Mouse (Mus musculus) CH12.LX (cell line): ENCODE results near the gene Tgfb2. TPM values are rescaled to one million over a fixed set of nuclear protein-coding genes. Genes with fewer than 3 reads are reported as not detected.

ENCODE experiments used
- DNase-seq: peaks from one replicate; pipeline ENCODE4 v3.0.0-alpha.2; 2013; ENCODE audit errors: extremely low read depth
- H3K27ac ChIP-seq: 2 replicates; pipeline ENCODE4 v1.5.1; 2012; ENCODE audit warnings: low read depth, mild to moderate bottlenecking, control low read depth, moderate library complexity; ENCODE audit not compliant: insufficient read depth
- H3K27me3 ChIP-seq: replicated peaks from 2 replicates; pipeline ENCODE3; 2012; ENCODE audit warnings: inconsistent platforms
- H3K36me3 ChIP-seq, 2 experiments: replicated peaks in 1 of 2; 2 replicates each; pipeline versions ENCODE3 to v1.6.1; 2012; ENCODE audit warnings: inconsistent platforms in 1 of 2, low read length in 1 of 2, mild to moderate bottlenecking in 1 of 2, mixed read lengths in 1 of 2, moderate library complexity in 1 of 2; ENCODE audit not compliant: control insufficient read depth in 1 of 2, insufficient read depth in 1 of 2
- H3K4me1 ChIP-seq, 2 experiments: 2 replicates each; pipeline ENCODE4 v1.6.1; 2012; ENCODE audit warnings: inconsistent platforms in 1 of 2, moderate library complexity in 1 of 2; ENCODE audit not compliant: insufficient read depth in 2 of 2, control insufficient read depth in 1 of 2
- H3K4me2 ChIP-seq: 2 replicates; pipeline ENCODE4 v1.6.1; 2012; ENCODE audit warnings: low read depth, mild to moderate bottlenecking, control low read depth; ENCODE audit not compliant: poor library complexity, insufficient read depth, severe bottlenecking
- H3K4me3 ChIP-seq, 3 experiments: fragments of 150-350 bp in 1 of 3; sonication (generic) in 1 of 3; replicated peaks in 1 of 3; 2 replicates each; pipeline versions ENCODE3 to v1.5.1; 2011 to 2012; ENCODE audit warnings: low read depth in 2 of 3, low read length in 2 of 3, mild to moderate bottlenecking in 2 of 3, moderate library complexity in 2 of 3, control low read depth in 1 of 3, improper control_type of control experiment in 1 of 3, inconsistent platforms in 1 of 3, mixed read lengths in 1 of 3; ENCODE audit not compliant: poor library complexity in 1 of 3
- H3K79me2 ChIP-seq: replicated peaks from 2 replicates; pipeline ENCODE4 v1.6.1; 2012; ENCODE audit warnings: mild to moderate bottlenecking, moderate library complexity; ENCODE audit not compliant: control insufficient read depth, poor library complexity, insufficient read depth, severe bottlenecking; ENCODE audit errors: extremely low read depth
- H3K9ac ChIP-seq: 2 replicates; pipeline ENCODE4 v1.6.1; 2012; ENCODE audit warnings: low read depth, mild to moderate bottlenecking, control low read depth, moderate library complexity; ENCODE audit not compliant: insufficient read depth
- H3K9me3 ChIP-seq: replicated peaks from 2 replicates; pipeline ENCODE3; 2012; ENCODE audit warnings: low read length, inconsistent platforms, mixed read lengths
- BHLHE40 ChIP-seq: IDR thresholded peaks from 2 replicates; pipeline ENCODE4 v1.6.1; 2011; ENCODE audit warnings: mild to moderate bottlenecking, low read depth, low read length, improper control_type of control experiment
- CHD2 ChIP-seq: IDR thresholded peaks from 2 replicates; pipeline ENCODE4 v1.6.1; 2011; ENCODE audit warnings: low read length, improper control_type of control experiment
- E2F4 ChIP-seq: IDR thresholded peaks from 2 replicates; pipeline ENCODE4 v1.6.1; 2011; ENCODE audit warnings: low read depth, low read length, improper control_type of control experiment; ENCODE audit not compliant: insufficient replicate concordance
- ELF1 ChIP-seq: IDR thresholded peaks from 2 replicates; pipeline ENCODE4 v1.6.1; 2014; ENCODE audit warnings: low read depth, mild to moderate bottlenecking, inconsistent platforms, low read length, improper control_type of control experiment
- EP300 ChIP-seq: IDR thresholded peaks from 2 replicates; pipeline ENCODE4 v1.6.1; 2011; ENCODE audit warnings: low read length, improper control_type of control experiment
- ETS1 ChIP-seq: conservative IDR thresholded peaks from 2 replicates; pipeline ENCODE4 v1.6.1; 2012; ENCODE audit warnings: low read depth, mild to moderate bottlenecking, inconsistent platforms, low read length, improper control_type of control experiment, moderate library complexity
- GABPA ChIP-seq: IDR thresholded peaks from 2 replicates; pipeline ENCODE4 v1.6.1; 2012; ENCODE audit warnings: low read depth, low read length, improper control_type of control experiment, inconsistent platforms; ENCODE audit not compliant: insufficient replicate concordance
- IRF4 ChIP-seq: IDR thresholded peaks from 2 replicates; pipeline ENCODE4 v1.6.1; 2014; ENCODE audit warnings: low read depth, mild to moderate bottlenecking, inconsistent platforms, low read length, improper control_type of control experiment
- JUND ChIP-seq: conservative IDR thresholded peaks from 2 replicates; pipeline ENCODE4 v1.6.1; 2011; ENCODE audit warnings: low read depth, low read length, improper control_type of control experiment
- KAT2A ChIP-seq: IDR thresholded peaks from 2 replicates; pipeline ENCODE4 v1.6.1; 2012; ENCODE audit warnings: low read length, improper control_type of control experiment, inconsistent platforms; ENCODE audit not compliant: insufficient replicate concordance
- MEF2A ChIP-seq: IDR thresholded peaks from 2 replicates; pipeline ENCODE4 v1.6.1; 2014; ENCODE audit warnings: low read depth, mild to moderate bottlenecking, inconsistent platforms, low read length, improper control_type of control experiment, borderline replicate concordance
- MXI1 ChIP-seq: IDR thresholded peaks from 2 replicates; pipeline ENCODE4 v1.6.1; 2011; ENCODE audit warnings: mild to moderate bottlenecking, low read depth, low read length, improper control_type of control experiment
- MYC ChIP-seq: IDR thresholded peaks from 2 replicates; pipeline ENCODE4 v1.6.1; 2011; ENCODE audit warnings: low read depth, mild to moderate bottlenecking, improper control_type of control experiment, low read length
- NRF1 ChIP-seq: IDR thresholded peaks from 2 replicates; pipeline ENCODE4 v1.6.1; 2014; ENCODE audit warnings: low read depth, mild to moderate bottlenecking, inconsistent platforms, low read length, improper control_type of control experiment, moderate library complexity
- PAX5 ChIP-seq: IDR thresholded peaks from 2 replicates; pipeline ENCODE4 v1.6.1; 2012; ENCODE audit warnings: low read length, inconsistent platforms, mixed read lengths
- POLR2A ChIP-seq: IDR thresholded peaks from 2 replicates; pipeline ENCODE4 v1.6.1; 2011; ENCODE audit warnings: low read depth, mild to moderate bottlenecking, improper control_type of control experiment, low read length
- POLR2AphosphoS2 ChIP-seq: IDR thresholded peaks from 2 replicates; pipeline ENCODE4 v1.6.1; 2011; ENCODE audit warnings: low read depth, low read length, improper control_type of control experiment
- RCOR1 ChIP-seq: conservative IDR thresholded peaks from 2 replicates; pipeline ENCODE4 v1.6.1; 2012; ENCODE audit warnings: low read depth, mild to moderate bottlenecking, inconsistent platforms, low read length, improper control_type of control experiment
- SIN3A ChIP-seq: IDR thresholded peaks from 2 replicates; pipeline ENCODE4 v1.6.1; 2012; ENCODE audit warnings: low read length, improper control_type of control experiment, inconsistent platforms
- SMC3 ChIP-seq: IDR thresholded peaks from 2 replicates; pipeline ENCODE4 v1.6.1; 2011; ENCODE audit warnings: low read depth, low read length, improper control_type of control experiment
- TBP ChIP-seq: conservative IDR thresholded peaks from 2 replicates; pipeline ENCODE4 v1.6.1; 2011; ENCODE audit warnings: low read depth, low read length, improper control_type of control experiment
- USF1 ChIP-seq: IDR thresholded peaks from 2 replicates; pipeline ENCODE4 v1.6.1; 2014; ENCODE audit warnings: low read depth, mild to moderate bottlenecking, inconsistent platforms, low read length, improper control_type of control experiment
- USF2 ChIP-seq: conservative IDR thresholded peaks from 2 replicates; pipeline ENCODE4 v1.6.1; 2011; ENCODE audit warnings: low read depth, low read length, improper control_type of control experiment
- ZC3H11A ChIP-seq: IDR thresholded peaks from 2 replicates; pipeline ENCODE4 v1.6.1; 2012; ENCODE audit warnings: low read depth, mild to moderate bottlenecking, inconsistent platforms, low read length, improper control_type of control experiment
- ZMIZ1 ChIP-seq: IDR thresholded peaks from 2 replicates; pipeline ENCODE4 v1.6.1; 2012; ENCODE audit warnings: low read depth, mild to moderate bottlenecking, inconsistent platforms, low read length, improper control_type of control experiment
- ZNF384 ChIP-seq: IDR thresholded peaks from 2 replicates; pipeline ENCODE4 v1.6.1; 2012; ENCODE audit warnings: low read depth, low read length, improper control_type of control experiment, inconsistent platforms
- dilution Hi-C: fragments of 300-500 bp; cut with MboI; formaldehyde crosslinking; loops from 2 replicates; pipeline ENCODE4 v1.14.3; 2020; ENCODE audit warnings: low sequenced_read_pairs; ENCODE audit not compliant: extremely low pct_unique_long_range_greater_than_20kb, extremely low pct_ligation_motif_present
- in situ Hi-C: fragments of 300-500 bp; cut with MboI; formaldehyde crosslinking; loops from 3 replicates; pipeline ENCODE4 v1.14.3; 2019; ENCODE audit warnings: low sequenced_read_pairs, low pct_ligation_motif_present, low pct_unique_long_range_greater_than_20kb, mixed read lengths
- polyA plus RNA-seq: library from polyadenylated mRNA; unstranded; fragments of >175 nt; gene quantifications from 2 replicates; pipeline ENCODE4 v1.2.1, GENCODE M21; 2012; ENCODE audit warnings: low read depth; ENCODE audit not compliant: insufficient read length
- total RNA-seq, 2 experiments: library from RNA; depleted of rRNA; stranded (reverse); fragments of 300-350 nt in 1 of 2; fragments of >200 nt in 1 of 2; gene quantifications; 2 replicates each; pipeline ENCODE4 v1.2.3; 2012 to 2014

The Tgfb2 gene
- total and polyA plus RNA-seq, 3 experiments, result 0.04 TPM; not detected in 2

DNA sequence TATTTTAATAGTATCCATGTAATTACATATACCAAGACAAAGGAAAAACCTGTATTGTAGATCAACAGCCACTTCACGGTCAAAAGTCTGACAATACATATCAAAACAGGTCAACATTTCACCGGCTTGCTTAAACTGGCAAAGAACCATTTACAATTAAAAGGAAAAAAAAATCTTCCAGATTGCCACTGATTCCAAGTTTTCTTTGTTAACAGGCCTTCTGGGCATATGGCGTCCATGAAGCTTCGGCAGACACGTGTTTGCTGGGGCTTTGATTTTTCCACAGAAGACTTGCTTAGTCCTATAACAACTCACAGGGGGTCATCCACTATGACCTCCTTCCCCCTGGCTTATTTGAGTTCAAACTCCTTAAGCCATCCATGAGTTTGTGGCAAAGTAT is 81.3 kb downstream of the Tgfb2 start:
- dilution Hi-C loops, result no loop called here
- in situ Hi-C loops, result no loop called here

DNA sequence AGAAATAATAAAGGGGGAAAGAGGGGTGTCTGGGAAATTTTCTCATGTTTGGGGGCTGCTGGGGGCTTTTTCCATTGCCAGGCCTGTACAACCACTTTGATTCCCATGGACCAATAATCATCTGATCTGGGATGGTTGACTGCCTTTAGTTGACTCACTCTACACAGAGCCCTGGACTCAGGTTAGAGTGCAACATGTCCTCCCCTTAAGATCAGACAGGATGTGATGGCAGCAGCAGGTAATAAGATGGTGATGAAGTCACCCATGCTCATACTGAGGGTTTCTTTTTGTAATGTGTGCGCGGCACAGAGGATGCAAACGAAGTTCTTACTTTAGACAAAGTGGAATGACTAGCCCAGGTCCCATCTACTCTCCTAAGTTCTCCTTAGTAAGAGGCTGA is 84.0 kb downstream of the Tgfb2 start:
- peaks cover 7% of the 10 kb centered on the region for H3K9me3 ChIP-seq
- DNase-seq, result no peak
- dilution Hi-C loops, result no loop called here

More for the DNA sequence above, 81.3 kb downstream of the Tgfb2 start:
- Histone ChIP-seq H3K27ac (no peak overlapping the region), H3K36me3 (no peaks in the 10 kb centered on the region), H3K9ac (no peak overlapping the region), H3K4me2 (no peak overlapping the region), H3K9me3 (peaks cover 12% of the 10 kb centered on the region), H3K4me1 (no peaks in the 10 kb centered on the region), H3K79me2 (no peaks in the 10 kb centered on the region), H3K27me3 (no peaks in the 10 kb centered on the region), H3K4me3 (no peak overlapping the region)
- TF ChIP-seq RCOR1, result no peak
- TF ChIP-seq CHD2, result no peak
- TF ChIP-seq MEF2A, result no peak
- TF ChIP-seq USF1, result no peak
- TF ChIP-seq MYC, result no peak
- TF ChIP-seq JUND, result no peak
- TF ChIP-seq POLR2A, result no peak
- no peak for TF ChIP-seq NRF1
- TF ChIP-seq BHLHE40, result no peak
- TF ChIP-seq POLR2AphosphoS2, result no peak
- no peak for TF ChIP-seq ZNF384
- TF ChIP-seq TBP, result no peak
- no peak for TF ChIP-seq PAX5
- TF ChIP-seq EP300, result no peak
- no peak for DNase-seq

More for the DNA sequence above, 84.0 kb downstream of the Tgfb2 start:
- H3K27me3 ChIP-seq, result no peaks in the 10 kb centered on the region
- H3K4me2 ChIP-seq, result no peak overlapping the region
- TF ChIP-seq GABPA (no peak), ZC3H11A (no peak), ZNF384 (no peak), MYC (no peak), E2F4 (no peak), IRF4 (no peak), MEF2A (no peak), USF1 (no peak), JUND (no peak), ZMIZ1 (no peak), ETS1 (no peak), SMC3 (no peak), ELF1 (no peak), MXI1 (no peak), NRF1 (no peak), USF2 (no peak), BHLHE40 (no peak), EP300 (no peak), SIN3A (no peak), KAT2A (no peak)
- H3K4me3 ChIP-seq, result no peak overlapping the region
- no peaks in the 10 kb centered on the region for H3K36me3 ChIP-seq
- in situ Hi-C loops, result no loop called here
- H3K4me1 ChIP-seq, result no peaks in the 10 kb centered on the region
- no peak overlapping the region for H3K9ac ChIP-seq
- H3K79me2 ChIP-seq, result no peaks in the 10 kb centered on the region
- H3K27ac ChIP-seq, result no peak overlapping the region
